Mouse (Mus musculus) adrenal gland, postnatal 4 days (tissue): Measurements from ENCODE around the gene H3f3a. TPM values are rescaled to one million over a fixed set of nuclear protein-coding genes. Genes with fewer than 3 reads are reported as not detected.
"Not testable (repeated sequence)": the region's sequence is repeated elsewhere in the genome, so short reads cannot be mapped to it uniquely, and the experiment has no call there.

ENCODE experiments used
- DNase-seq, 2 experiments: peaks; one replicate each; pipeline ENCODE4 v3.0.0; 2021 to 2022; ENCODE audit warnings: low spot score in 2 of 2, mixed read lengths in 2 of 2
- long read RNA-seq, 2 experiments: library from polyadenylated mRNA; stranded (forward); transcript quantifications; one replicate each; pipeline ENCODE4 v2.0.0; 2021
- total RNA-seq, 2 experiments: library from RNA; stranded (reverse); gene quantifications; 2 replicates each; pipeline ENCODE4 v1.2.3; 2021

Gene H3f3a
- total RNA-seq = 1,000 to 10,000 TPM; 1,038 to 1,039 TPM
- long read RNA-seq, experiment 1, transcript H3f3a-205 (4 exons, 2,841 nt) = major isoform, 479 of 611 reads
- long read RNA-seq, experiment 1, partial matches to known transcripts = 11 of 611 reads
- long read RNA-seq, experiment 1, other reads (novel, unspliced or antisense) = 119 of 611 reads
- long read RNA-seq, experiment 2, transcript H3f3a-205 (4 exons, 2,841 nt) = major isoform, 603 of 728 reads
- long read RNA-seq, experiment 2, partial matches to known transcripts = 14 of 728 reads
- long read RNA-seq, experiment 2, other reads (novel, unspliced or antisense) = 107 of 728 reads

GRCm38 (mm10) chr1:180813885-180814740, at the start of gene H3f3a:
Gene H3f3a, minus strand, starts transcription at chr1:180813943.
- DNase-seq = peak; percentile 60 to 73

DNA sequence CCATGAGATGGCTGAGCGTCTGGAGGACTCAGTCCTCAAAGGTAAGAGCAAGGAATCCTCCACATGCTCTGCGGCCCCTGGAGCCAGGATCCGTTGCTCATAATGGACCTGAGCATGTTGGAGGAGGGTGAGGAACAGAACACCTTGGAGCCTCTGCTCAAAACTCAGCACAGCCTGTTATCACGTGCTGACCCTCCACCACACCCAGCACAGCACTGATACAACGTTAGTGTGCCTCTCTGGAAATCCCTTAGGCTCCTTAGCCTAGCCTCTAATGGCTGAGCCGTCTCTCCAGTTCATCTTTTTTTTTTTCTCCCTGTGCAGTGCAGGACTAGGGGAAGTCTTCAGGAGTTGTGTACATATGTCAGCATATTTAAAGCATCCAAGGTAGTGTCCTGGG, 46.3 kb upstream of the H3f3a start:
- DNase-seq = no peak

GRCm38 (mm10) chr1:180858763-180859162, 45.0 kb upstream of the H3f3a start:
- no peak for DNase-seq

DNA sequence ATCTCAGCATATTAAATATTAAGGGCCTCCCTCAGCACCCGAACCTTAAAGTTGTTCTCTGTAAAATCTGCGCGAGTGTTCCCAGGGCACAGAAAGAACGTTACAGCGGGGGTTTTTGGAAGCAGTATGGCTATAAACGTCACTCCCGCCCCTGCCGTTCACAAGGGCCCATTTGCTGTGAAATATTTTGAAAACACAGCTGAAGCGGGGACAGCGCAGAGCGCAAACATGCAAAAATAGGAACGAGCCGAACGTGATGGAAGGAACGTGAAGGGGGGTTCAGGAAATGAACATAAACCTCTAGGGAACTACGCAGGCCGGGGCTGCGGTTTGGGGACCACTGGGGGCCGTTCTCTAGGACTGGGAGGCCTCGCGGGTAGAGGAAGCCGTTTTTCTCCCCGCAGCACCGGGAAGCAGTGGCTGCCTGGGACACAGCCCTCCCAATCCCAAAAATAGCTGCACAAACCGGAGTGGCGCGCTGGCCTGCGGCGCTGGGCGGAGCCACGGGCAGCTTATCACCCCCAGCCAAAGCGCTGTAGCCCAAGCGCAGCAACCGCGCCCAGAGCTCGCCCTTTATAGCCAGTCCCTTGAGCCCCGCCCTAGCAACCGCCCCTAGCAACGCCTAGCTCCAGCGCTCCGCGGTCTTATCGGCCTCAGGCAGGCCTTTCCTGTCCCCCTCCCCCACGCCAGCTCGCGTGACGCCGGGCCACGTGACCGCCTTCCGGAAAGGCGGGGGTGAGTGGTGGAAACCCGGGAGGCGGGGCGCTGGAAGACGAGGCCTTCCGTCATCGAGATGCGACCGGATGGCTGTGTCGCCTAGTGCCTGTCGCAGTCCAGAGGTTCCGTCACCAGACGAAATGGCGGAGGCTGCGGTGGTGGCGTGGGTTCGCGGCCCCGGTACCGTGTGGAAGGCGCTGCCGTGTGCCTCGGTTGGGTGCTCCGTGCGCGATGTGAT, 36.9 kb upstream of the H3f3a start, which contains the start of gene Sde2:
TSS of gene Sde2 (plus strand) at position 812 of the 955 bp plus-strand sequence.
- peak; percentile 100 for DNase-seq

- DNase-seq = no peak
These were observed 36.1 kb upstream of the H3f3a start for GRCm38 (mm10) chr1:180849701-180850301.

DNA sequence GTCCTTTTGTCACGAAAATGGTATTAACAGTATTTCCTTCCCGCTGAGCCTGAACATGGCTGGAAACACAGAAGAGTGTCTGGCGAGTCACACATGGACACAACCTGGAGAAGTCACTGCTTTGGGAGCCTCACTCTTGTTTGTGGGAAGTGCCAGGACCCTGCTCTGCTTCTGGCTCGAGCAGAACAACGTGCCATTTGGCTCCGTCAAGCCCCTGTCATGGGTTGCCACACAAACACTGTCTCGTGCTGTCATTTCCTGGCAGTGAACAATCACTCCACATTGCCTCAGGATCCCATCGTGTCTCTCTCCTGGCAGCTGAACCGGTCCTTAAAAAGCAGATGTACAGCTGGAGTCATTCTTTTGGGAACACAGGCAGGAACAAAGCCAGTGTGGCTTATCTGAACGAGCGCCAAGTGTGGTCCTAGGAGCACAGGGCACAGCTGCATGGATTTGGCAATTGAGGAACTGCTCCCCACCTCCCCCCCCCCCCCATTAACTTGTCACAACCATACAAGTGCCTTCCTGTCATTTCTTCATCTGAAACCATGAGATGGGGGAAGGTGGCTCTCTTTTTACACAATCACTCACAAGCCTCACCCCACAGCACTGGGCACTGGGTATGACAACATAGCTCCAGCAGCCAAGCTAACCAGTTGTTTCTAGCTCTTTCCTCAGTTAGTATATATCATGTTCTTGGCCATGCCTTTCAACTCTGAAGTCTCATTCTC, 34.9 kb upstream of the H3f3a start:
- no peak for DNase-seq

DNA sequence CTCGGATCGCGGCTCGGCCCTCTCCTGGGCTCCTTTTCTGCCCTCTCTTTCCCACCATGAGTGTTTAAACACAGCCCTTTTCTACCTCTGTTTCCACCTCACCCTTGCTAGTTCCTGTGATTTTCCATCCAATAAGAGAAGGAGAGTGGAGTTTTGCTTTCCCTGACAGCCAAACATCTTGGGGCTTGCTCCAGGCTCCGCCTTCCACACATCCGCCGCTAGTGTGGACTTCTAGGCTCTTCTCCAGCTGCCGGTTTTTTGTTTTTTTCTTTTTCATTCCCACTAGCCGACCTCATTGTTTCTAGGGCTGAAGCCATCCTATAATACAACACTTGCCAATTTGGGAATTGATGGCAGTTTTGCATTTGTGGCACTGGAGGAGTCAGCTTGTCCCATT, 34.4 kb upstream of the H3f3a start:
- peak; percentile 29 to 36 for DNase-seq

- DNase-seq = peak in 1 of 2 experiments; percentile 33
These were observed 28.0 kb upstream of the H3f3a start for GRCm38 (mm10) chr1:180841561-180842300.

DNA sequence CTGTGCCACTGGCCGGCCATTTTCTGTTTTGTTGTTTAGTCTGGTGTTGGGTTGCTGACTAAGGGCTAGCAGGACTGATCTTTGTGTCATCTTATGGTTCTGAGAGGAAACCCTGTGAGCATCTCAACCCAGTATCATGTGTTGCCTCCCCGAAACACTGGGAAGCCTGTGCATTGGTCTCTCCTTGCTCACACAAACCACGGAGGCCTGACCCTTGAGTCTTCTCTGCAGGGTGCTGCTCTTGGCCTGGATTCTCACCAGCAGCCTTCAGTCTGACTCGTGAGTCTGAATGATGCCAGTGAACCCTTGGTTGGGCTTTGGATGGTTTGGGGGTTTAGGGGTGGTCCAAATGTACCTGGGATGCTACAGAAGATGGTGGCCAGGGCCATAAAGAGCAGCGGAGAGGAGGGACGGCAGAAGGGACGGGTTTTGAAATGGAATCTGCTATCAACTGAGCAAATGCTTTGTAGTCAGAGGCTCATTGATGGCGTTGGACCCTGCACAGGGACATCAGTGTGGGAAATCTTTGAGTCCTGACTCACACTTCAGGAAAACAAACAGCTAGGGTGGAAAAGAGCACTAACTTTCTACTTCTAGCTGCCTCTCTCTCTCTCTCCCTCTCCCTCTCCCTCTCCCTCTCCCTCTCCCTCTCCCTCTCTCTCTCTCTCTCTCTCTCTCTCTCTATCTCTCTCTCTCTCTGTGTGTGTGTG, 25.6 kb upstream of the H3f3a start:
- DNase-seq = no peak

DNA sequence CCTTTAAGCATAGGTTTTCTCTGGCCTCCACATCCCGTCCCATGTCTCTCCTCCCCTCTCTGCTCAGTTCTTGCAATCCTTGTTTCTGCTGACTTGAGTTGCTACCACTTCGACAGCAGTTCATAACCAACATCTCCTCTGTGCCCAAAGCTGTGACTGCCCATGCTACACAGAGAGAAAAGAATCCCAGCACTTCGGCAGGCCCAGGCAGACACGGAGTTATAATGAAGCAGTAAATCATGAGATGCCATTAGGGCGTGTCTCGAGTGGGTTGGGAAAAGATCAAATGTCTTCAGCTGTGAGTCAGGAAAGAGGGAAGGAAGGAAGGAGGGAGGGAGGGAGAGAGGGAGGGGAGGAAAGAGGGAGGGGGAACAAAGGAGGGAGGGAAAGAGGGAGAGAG, 24.3 kb upstream of the H3f3a start:
- DNase-seq = no peak

DNA sequence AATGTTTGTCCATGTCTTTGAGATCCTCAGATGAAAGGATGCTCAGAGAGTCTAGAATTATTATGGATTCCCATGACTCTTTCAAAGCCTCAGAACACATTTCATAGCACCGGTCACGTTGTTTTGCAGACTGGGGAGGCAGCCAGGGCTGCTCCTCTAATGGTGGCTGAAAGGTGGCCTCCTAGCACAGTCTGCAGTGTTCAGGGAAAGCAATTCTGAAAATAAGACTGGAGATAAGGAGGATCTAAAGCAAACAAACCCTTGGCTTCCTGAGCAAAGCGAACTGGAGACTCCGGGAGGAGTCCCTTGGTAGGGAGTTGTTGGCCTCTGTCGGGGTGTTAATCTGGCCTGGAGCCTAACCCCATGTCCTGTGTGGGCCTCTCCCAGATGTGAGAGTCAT, 23.4 kb upstream of the H3f3a start:
- DNase-seq = no peak

DNA sequence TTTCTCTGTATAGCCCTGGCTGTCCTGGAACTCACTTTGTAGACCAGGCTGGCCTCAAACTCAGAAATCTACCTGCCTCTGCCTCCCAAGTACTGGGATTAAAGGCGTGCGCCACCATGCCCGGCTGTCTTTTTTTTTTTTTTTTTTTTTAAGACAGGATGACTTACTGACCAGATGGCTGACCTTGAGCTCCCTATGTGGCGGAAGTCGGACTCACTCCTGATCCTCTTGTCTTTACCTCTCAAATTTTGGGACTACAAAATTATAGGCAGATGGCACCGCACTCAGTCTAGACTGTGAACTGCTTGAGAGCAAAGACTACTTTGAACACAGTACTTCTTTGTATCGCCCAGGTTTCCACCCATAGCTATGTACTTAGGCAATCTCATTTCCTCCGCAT, 22.7 kb upstream of the H3f3a start:
- DNase-seq = not testable (repeated sequence)

GRCm38 (mm10) chr1:180835273-180836015, 21.7 kb upstream of the H3f3a start:
- no peak for DNase-seq

DNA sequence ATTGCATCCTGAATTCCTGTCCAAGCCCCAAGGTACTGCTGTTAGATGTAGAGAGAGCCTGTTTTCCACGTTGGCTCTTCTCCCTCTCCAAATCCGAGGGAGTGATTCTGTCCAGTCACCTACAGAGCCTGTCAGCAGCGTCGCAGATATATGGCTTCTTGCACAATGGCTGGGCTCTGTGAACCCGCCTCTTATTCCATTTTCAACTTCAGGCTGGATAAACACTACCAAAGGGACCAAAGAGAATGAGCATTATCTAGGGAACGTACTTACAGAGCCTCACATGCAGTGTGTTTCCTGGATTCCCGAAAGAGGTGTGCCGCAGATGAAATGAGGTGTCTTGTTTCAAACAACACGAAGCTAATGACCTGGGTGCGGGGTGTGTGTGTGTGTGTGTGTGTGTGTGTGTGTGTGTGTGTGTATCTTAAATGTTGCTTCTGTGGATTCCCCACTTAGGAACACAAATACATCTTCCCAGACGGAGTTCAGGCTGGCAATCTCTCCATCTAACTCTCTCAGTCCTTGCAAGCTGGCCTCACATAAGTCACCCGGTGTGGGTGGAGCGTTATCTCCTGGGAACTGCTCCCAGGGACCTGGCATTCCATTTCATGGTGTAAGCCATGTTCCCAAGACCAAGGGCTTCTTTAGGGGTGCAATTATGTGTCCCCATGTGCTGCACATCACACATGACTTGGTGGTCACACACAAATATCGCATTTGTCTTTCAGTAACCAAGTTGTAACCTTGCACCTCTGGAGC, 17.0 kb upstream of the H3f3a start:
- no peak for DNase-seq

- DNase-seq = no peak
These were observed 16.4 kb upstream of the H3f3a start for GRCm38 (mm10) chr1:180830175-180830574.

GRCm38 (mm10) chr1:180829775-180830174, 16.0 kb upstream of the H3f3a start:
- DNase-seq = no peak

DNA sequence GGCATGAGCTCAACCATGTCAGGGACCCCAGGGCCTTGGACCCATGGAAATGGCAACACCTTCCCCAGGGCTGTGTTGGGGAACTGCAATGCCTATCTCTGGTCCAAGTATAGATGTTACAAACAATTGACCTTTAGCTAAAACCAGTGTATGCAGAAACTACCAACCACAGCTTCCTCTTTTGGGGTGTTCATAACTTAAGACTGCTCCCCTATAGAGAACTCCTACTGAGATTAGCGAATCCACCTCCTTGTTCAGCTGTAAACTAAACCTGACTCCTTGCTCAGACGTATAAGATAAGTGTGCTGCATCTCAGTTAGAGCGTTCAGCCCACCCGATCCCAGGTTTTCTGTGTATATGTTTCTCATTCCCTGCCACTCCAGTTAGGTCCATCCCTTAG, 12.9 kb upstream of the H3f3a start:
- no peak for DNase-seq
